Mouse (Mus musculus) megakaryocyte-erythroid progenitor cell, adult 5 weeks (primary cell): Measurements from ENCODE around the gene Olfr69. TPM values are rescaled to one million over a fixed set of nuclear protein-coding genes. Genes with fewer than 3 reads are reported as not detected.

Experiments used
- polyA plus RNA-seq: library from polyadenylated mRNA; stranded (reverse); fragments of >175 nt; gene quantifications from 2 replicates; pipeline ENCODE4 v1.2.3, GENCODE M21; 2012

Gene Olfr69
- polyA plus RNA-seq, result not detected in 2 replicates

GRCm38 (mm10) chr7:103771494-103771893 lies at the start of gene Olfr69:
Gene Olfr69 (minus strand): TSS chr7:103771594.

GRCm38 (mm10) chr7:103813766-103814165 lies 42.4 kb upstream of the Olfr69 start, which contains the start of gene Hbb-bt:
Gene Hbb-bt (minus strand): TSS chr7:103813996.

GRCm38 (mm10) chr7:103791721-103792120 lies 20.3 kb upstream of the Olfr69 start, which contains the start of gene Olfr67:
Gene Olfr67 (minus strand): TSS chr7:103791821.

DNA sequence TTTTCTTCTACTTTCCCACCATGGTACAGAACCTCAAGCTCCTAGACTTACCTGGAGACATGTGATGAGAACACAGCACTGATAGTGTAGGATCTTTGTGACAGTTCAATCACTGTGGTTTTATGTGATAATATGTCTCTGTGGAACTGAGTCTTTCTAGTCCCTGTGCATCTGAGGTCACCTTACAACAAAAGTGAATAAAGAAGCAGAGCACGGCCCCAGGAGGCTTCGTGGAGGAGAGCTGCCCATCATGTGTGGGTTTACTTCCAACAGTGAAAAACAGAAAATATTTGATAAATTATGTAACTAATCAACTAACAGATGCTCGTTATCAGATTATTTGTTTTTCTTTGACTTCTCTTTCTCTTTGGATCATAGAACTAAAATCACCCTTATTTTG lies 8.2 kb upstream of the Olfr69 start, which contains the start of gene Olfr68:
Gene Olfr68, minus strand, starts transcription at position 101 of the 400 bp plus-strand sequence.

DNA sequence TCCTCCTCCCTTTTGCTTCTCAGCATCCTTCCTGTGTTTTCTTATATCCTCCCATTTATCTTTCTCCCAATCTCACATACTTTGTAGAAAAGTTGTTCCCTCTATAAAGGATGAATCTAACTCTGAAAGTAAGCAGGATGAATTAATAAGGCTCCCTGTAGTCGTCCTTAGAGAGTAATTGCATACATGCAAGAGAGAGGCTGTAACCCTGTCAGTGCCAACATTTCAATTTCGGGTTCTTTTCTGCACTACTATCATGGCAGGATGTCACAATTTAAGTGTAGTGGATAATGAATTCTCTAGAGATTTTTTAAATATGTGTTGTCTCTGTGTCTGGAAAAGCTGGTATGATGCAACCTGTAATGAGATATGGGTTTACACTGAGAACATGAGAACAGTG lies 14.2 kb downstream of the Olfr69 start, which contains the start of gene Olfr630:
Gene Olfr630, minus strand, starts transcription at position 101 of the 400 bp plus-strand sequence.

GRCm38 (mm10) chr7:103744843-103745242 lies 26.6 kb downstream of the Olfr69 start, which contains the start of gene Olfr629:
Gene Olfr629 (minus strand): TSS chr7:103744943.

GRCm38 (mm10) chr7:103730074-103730473 lies 41.3 kb downstream of the Olfr69 start, which contains the start of gene Olfr628:
Gene Olfr628 (plus strand): TSS chr7:103730374.

Other genes starting within 250 kb of the Olfr69 start
- gene Olfr612, start 228.9 kb downstream of the Olfr69 start, polyA plus RNA-seq, result not detected in 2 replicates
- not detected in 2 replicates for gene Olfr613, start 223.5 kb downstream of the Olfr69 start, polyA plus RNA-seq
- not detected in 2 replicates for gene Olfr615, start 215.5 kb downstream of the Olfr69 start, polyA plus RNA-seq
- gene Olfr616, start 202.5 kb downstream of the Olfr69 start, polyA plus RNA-seq, result not detected in 2 replicates
- gene Olfr617, start 198.5 kb downstream of the Olfr69 start, polyA plus RNA-seq, result not detected in 2 replicates
- not detected in 2 replicates for gene Olfr618, start 181.5 kb downstream of the Olfr69 start, polyA plus RNA-seq
- gene Olfr619, start 171.0 kb downstream of the Olfr69 start, polyA plus RNA-seq, result not detected in 2 replicates
- gene Olfr620, start 159.1 kb downstream of the Olfr69 start, polyA plus RNA-seq, result not detected in 2 replicates
- not detected in 2 replicates for gene Olfr622, start 128.9 kb downstream of the Olfr69 start, polyA plus RNA-seq
- gene Olfr623, start 107.9 kb downstream of the Olfr69 start, polyA plus RNA-seq, result not detected in 2 replicates
- gene Olfr624, start 100.4 kb downstream of the Olfr69 start, polyA plus RNA-seq, result 0.02 TPM in 1 of 2 replicates, not detected in the other
- 0.19 TPM in 1 of 2 replicates, not detected in the other for gene Olfr625-ps1, start 88.9 kb downstream of the Olfr69 start, polyA plus RNA-seq
- not detected in 2 replicates for gene Olfr243, start 56.9 kb downstream of the Olfr69 start, polyA plus RNA-seq
- not detected in 2 replicates for gene Olfr628, start 41.2 kb downstream of the Olfr69 start, polyA plus RNA-seq
- not detected in 2 replicates for gene Olfr629, start 26.7 kb downstream of the Olfr69 start, polyA plus RNA-seq
- gene Olfr630, start 14.3 kb downstream of the Olfr69 start, polyA plus RNA-seq, result not detected in 2 replicates
- gene Olfr68, start 8.1 kb upstream of the Olfr69 start, polyA plus RNA-seq, result not detected in 2 replicates
- gene Olfr67, start 20.2 kb upstream of the Olfr69 start, polyA plus RNA-seq, result not detected in 2 replicates
- 65.8 and 124 TPM in 2 replicates for gene Hbb-bt, start 42.4 kb upstream of the Olfr69 start, polyA plus RNA-seq
- 239 and 618 TPM in 2 replicates for gene Hbb-bs, start 56.5 kb upstream of the Olfr69 start, polyA plus RNA-seq
- gene Hbb-bh2, start 68.9 kb upstream of the Olfr69 start, polyA plus RNA-seq, result not detected in 2 replicates
- not detected in 2 replicates for gene Hbb-bh1, start 71.6 kb upstream of the Olfr69 start, polyA plus RNA-seq
- gene Hbb-y, start 81.6 kb upstream of the Olfr69 start, polyA plus RNA-seq, result not detected in 2 replicates
- gene Olfr66, start 114.7 kb upstream of the Olfr69 start, polyA plus RNA-seq, result not detected in 2 replicates
- gene Olfr64, start 122.9 kb upstream of the Olfr69 start, polyA plus RNA-seq, result 0.02 TPM in 1 of 2 replicates, not detected in the other
- not detected in 2 replicates for gene Olfr65, start 131.9 kb upstream of the Olfr69 start, polyA plus RNA-seq
- not detected in 2 replicates for gene Olfr631, start 157.2 kb upstream of the Olfr69 start, polyA plus RNA-seq
- not detected in 2 replicates for gene Olfr632, start 162.8 kb upstream of the Olfr69 start, polyA plus RNA-seq
- gene Olfr633, start 172.8 kb upstream of the Olfr69 start, polyA plus RNA-seq, result not detected in 2 replicates
- gene Olfr635, start 199.6 kb upstream of the Olfr69 start, polyA plus RNA-seq, result 0.01 TPM in 1 of 2 replicates, not detected in the other
- gene Olfr638, start 227.2 kb upstream of the Olfr69 start, polyA plus RNA-seq, result not detected in 2 replicates
- gene Olfr639, start 245.7 kb upstream of the Olfr69 start, polyA plus RNA-seq, result 0.01 TPM in 1 of 2 replicates, not detected in the other